Mouse (Mus musculus) forebrain, embryonic 16.5 days (tissue): ENCODE measurements around the gene Ptchd3. TPM values are rescaled to one million over a fixed set of nuclear protein-coding genes. Genes with fewer than 3 reads are reported as not detected.

ENCODE experiments used
- ATAC-seq: fragments of 200-750 bp; cut with Nextera tagmentation; 2 replicates; pipeline ENCODE4 v1.8.0; 2017; ENCODE audit warnings: mild to moderate bottlenecking, moderate library complexity
- H3K27ac ChIP-seq: fragments of 300-500 bp; sonication (generic); 2 replicates; pipeline ENCODE4 v1.5.1; 2014; ENCODE audit warnings: low read length, control low read depth
- H3K27me3 ChIP-seq: fragments of 300-500 bp; sonication (generic); replicated peaks from 2 replicates; pipeline ENCODE4 v1.6.1; 2014; ENCODE audit warnings: low read length; ENCODE audit not compliant: control insufficient read depth, insufficient read depth
- H3K36me3 ChIP-seq: fragments of 300-500 bp; sonication (generic); 2 replicates; pipeline ENCODE4 v1.6.1; 2014; ENCODE audit not compliant: control insufficient read depth, insufficient read depth
- H3K4me1 ChIP-seq: fragments of 300-500 bp; sonication (generic); replicated peaks from 2 replicates; pipeline ENCODE4 v1.6.1; 2014; ENCODE audit warnings: low read length; ENCODE audit not compliant: control insufficient read depth, insufficient read depth
- H3K4me2 ChIP-seq: fragments of 300-500 bp; sonication (generic); 2 replicates; pipeline ENCODE4 v1.6.1; 2014; ENCODE audit warnings: mild to moderate bottlenecking, low read length, control low read depth
- H3K4me3 ChIP-seq: fragments of 300-500 bp; sonication (generic); replicated peaks from 2 replicates; pipeline ENCODE4 v1.5.1; 2014; ENCODE audit warnings: mild to moderate bottlenecking, low read length, control low read depth
- H3K9ac ChIP-seq: fragments of 300-500 bp; sonication (generic); replicated peaks from 2 replicates; pipeline ENCODE4 v1.6.1; 2014; ENCODE audit warnings: low read depth, low read length, control low read depth
- H3K9me3 ChIP-seq: fragments of 300-500 bp; sonication (generic); 2 replicates; pipeline ENCODE4 v1.6.1; 2016; ENCODE audit warnings: low read length; ENCODE audit not compliant: control insufficient read depth
- WGBS: fragments of 180-500 bp; shearing (Covaris S2); extraction: QIAGEN DNeasy Blood & Tissue Kit; methylation state at CpG from one replicate; pipeline ENCODE4 v1.1.7; 2014; 5-methylcytosine and 5-hydroxymethylcytosine counted together
- polyA plus RNA-seq: library from polyadenylated mRNA; unstranded; fragments of >200 nt; fragmentation: Nextera tagmentation; extraction: Ambion mirVana; gene quantifications from 2 replicates; pipeline ENCODE4 v1.2.1, GENCODE M21; 2015

Ptchd3 gene
- polyA plus RNA-seq, 1 experiment from 2014 or later: not detected

DNA sequence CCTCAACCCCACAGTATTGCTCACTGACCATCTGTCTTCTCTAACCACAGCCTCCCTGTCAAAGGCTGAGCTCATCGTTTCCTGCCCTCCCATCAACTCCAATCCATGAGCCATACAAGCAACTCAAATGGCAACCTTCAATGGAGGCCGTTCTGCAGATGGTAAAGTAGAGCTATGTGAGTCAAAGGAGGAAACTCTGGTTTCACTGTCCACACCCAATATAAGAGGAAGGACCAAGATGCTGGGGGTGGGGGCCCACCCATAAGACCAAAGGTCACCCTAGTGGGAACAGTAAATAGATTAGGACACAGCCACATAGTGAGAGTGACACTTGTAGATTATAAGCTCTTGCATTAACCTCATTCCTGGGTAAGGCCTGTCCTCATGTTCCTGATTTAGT lies 34.1 kb upstream of the Ptchd3 start:
- Histone ChIP-seq H3K4me3 (no peak overlapping the region), H3K27me3 (no peaks in the 10 kb centered on the region), H3K4me1 (no peaks in the 10 kb centered on the region), H3K9me3 (no peaks in the 10 kb centered on the region), H3K4me2 (no peak overlapping the region), H3K27ac (no peak overlapping the region), H3K36me3 (no peaks in the 10 kb centered on the region), H3K9ac (no peak overlapping the region)
- ATAC-seq: no peak
- 96% methylated on average over 2 of the region's 2 CpGs for WGBS

DNA sequence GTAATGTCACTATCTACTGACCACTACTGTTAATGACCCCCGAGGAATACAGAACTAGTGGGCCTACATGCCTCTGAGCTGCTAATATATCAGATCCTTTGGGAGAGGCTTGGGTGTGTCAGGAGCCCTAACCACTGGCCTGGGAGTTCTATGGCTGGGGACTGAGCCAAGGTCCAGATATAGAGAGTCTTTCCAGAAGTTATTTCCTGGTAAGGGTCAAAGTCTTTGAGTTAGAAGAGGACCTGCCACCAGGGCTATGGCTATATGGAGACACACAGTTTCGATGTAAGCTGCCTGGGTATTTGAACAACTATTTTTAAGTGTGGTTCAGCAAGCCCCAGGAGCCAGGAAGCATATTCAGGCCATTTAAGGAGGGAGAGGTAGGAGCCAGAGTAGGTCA lies 31.5 kb upstream of the Ptchd3 start:
- H3K36me3 ChIP-seq: no peaks in the 10 kb centered on the region
- H3K9me3 ChIP-seq: no peaks in the 10 kb centered on the region
- H3K4me1 ChIP-seq: no peaks in the 10 kb centered on the region
- no peak for ATAC-seq
- H3K27me3 ChIP-seq: no peaks in the 10 kb centered on the region
- H3K4me2 ChIP-seq: no peak overlapping the region
- H3K4me3 ChIP-seq: no peak overlapping the region
- 81% methylated on average over 2 of the region's 2 CpGs for WGBS
- H3K9ac ChIP-seq: no peak overlapping the region
- H3K27ac ChIP-seq: no peak overlapping the region

DNA sequence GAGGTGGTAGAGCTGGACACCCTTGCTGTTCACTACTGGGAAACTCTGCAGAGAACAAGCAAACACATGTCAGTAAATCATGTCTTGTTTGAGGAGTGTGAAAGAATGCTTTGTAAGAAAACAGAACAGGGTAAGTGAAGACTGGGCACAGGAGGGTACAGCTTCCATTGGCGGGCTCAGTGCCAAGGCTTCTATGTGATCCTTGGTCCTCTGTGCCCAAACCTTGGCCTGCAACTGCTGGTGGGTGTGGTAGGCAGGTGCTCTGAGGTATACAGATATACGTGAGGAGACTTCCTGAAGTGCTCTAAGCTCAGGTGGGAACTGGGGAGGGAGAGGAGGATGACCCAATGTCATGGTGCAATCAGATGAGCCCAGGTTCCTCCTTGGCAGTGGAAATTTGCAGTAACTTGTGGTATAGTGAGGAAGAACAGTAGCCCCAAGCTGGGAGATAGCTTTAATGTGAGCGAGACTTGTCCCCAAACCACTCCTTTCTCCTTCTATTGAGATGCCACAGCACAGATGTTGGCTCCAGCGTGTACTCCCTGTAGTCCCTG lies 30.2 kb upstream of the Ptchd3 start:
- H3K27me3 ChIP-seq: no peaks in the 10 kb centered on the region
- no peak overlapping the region for H3K4me2 ChIP-seq
- H3K27ac ChIP-seq: no peak overlapping the region
- WGBS: 81% methylated on average over 4 of the region's 4 CpGs
- no peak overlapping the region for H3K9ac ChIP-seq
- no peak overlapping the region for H3K4me3 ChIP-seq
- no peaks in the 10 kb centered on the region for H3K36me3 ChIP-seq
- ATAC-seq: no peak
- no peaks in the 10 kb centered on the region for H3K9me3 ChIP-seq
- no peaks in the 10 kb centered on the region for H3K4me1 ChIP-seq

DNA sequence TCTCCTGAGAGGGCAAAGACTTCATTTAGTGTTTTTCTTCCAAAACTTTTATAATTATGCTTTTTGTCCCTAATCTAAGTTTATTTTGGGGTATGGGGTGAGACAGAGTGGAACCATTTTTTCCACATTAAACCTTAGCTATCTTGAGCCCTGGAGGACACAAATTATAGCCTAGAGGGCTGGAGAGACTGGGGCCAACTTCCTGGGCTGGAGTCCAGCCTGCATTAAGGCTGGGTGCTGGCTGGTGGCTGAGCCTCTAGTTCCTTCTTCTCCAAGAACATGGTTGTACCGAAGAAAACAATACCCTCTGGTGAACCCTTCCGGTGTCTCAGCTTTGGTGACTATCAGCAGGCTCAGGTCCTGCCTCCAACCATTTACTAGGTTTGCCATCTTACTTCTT lies 27.3 kb upstream of the Ptchd3 start:
- 93% methylated on average over 2 of the region's 2 CpGs for WGBS
- no peak overlapping the region for H3K9ac ChIP-seq
- H3K27ac ChIP-seq: no peak overlapping the region
- no peaks in the 10 kb centered on the region for H3K27me3 ChIP-seq
- no peaks in the 10 kb centered on the region for H3K36me3 ChIP-seq
- H3K9me3 ChIP-seq: no peaks in the 10 kb centered on the region
- H3K4me1 ChIP-seq: no peaks in the 10 kb centered on the region
- H3K4me3 ChIP-seq: no peak overlapping the region
- H3K4me2 ChIP-seq: no peak overlapping the region
- ATAC-seq: no peak

DNA sequence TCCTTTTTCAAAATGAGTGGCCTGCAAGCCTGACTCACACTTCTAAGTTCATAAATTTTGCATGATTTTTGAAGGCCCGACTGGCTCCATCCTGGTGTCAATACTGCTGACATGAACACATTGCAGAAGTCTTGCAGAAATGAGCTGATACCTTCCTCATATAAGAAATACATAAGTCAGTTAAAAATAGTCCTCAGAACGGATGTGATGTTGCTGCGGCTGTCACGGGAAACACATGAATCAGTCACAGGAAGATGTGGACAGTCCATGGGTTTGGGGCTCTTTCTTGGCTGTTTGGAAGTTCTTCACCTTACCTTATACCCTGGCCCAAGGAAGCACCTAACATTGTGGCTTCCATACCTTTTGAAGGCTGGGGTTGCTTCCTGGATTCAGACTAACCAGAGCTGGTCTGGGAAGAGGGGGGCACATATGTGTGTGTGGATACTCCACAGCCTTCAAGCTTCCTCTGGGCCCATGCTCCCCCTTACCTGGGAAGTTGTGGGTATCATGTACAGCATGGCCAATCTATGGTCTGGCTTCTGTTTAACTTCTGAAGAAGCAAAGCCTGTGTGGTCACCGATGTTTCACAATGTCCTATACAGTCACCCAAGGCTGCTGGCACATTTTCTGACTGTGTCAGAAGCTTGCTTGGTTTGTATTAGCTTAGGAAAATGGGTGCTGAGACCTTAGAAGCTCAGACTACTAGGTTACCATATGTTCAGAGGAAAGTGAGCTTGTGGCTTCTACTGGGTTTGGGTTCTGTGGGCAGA lies 25.6 kb upstream of the Ptchd3 start:
- Histone ChIP-seq H3K36me3 (no peaks in the 10 kb centered on the region), H3K9ac (no peak overlapping the region), H3K4me1 (no peaks in the 10 kb centered on the region), H3K4me3 (no peak overlapping the region), H3K4me2 (no peak overlapping the region), H3K27ac (no peak overlapping the region), H3K9me3 (no peaks in the 10 kb centered on the region), H3K27me3 (no peaks in the 10 kb centered on the region)
- ATAC-seq: no peak
- 94% methylated on average over 5 of the region's 5 CpGs for WGBS

DNA sequence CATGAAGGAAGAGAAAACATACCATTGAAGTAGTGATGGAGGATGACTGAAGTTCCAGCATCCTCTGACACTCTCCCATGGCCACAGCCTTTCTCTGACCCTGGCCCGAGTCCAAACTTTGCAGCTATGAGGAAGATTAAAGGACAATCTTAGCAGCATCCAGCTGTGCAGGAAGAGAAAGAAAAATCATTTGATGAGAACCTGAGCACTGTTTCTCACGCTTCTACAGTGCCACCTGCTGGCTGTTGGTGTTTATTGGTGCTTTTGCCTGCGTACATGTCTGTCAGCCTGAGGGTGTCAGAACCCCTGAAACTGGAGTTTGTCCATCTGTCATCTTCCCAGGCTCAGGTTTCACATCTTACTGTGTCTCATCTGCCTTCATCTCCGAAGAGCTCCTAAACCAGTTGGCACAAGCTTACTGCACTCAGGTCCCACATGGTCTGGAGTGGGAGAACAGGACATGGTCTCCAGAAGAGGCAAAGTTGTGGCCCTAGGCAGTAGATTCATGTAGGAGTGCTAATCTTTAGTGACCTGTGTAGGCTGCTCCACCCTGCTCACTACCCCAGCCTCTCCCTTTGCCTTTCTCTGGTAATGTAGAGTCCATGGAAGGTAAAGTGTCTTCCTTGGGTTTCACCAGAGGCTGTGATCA lies 21.7 kb upstream of the Ptchd3 start:
- no peaks in the 10 kb centered on the region for H3K36me3 ChIP-seq
- H3K27ac ChIP-seq: no peak overlapping the region
- peak; percentile 18; the same call in 1 of the 2 replicates for ATAC-seq
- no peak overlapping the region for H3K9ac ChIP-seq
- H3K4me2 ChIP-seq: no peak overlapping the region
- no peaks in the 10 kb centered on the region for H3K9me3 ChIP-seq
- H3K4me1 ChIP-seq: no peaks in the 10 kb centered on the region
- no peaks in the 10 kb centered on the region for H3K27me3 ChIP-seq
- WGBS: 6% methylated on average over 4 of the region's 4 CpGs
- no peak overlapping the region for H3K4me3 ChIP-seq

DNA sequence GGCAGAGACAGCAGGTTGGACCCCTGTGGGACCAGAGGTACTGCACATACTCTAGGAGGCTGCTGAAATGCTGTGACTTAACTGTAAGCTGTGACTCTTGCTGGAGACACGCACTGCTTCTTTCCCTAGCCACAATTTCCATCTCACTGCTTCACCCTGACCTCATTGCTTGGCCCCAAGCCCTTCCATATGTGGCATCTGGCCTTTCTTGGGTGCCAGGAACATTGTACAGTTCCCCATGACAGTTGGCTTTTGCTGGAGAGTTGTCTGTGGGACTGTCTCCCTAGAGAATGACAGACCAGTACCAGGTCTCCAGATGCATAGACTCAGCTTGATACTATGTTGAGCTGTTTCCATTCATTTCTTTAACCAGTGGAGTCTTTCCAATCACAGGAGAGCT lies 21.2 kb upstream of the Ptchd3 start:
- 45% methylated on average over 1 of the region's 1 CpGs for WGBS
- no peak overlapping the region for H3K4me2 ChIP-seq
- no peak overlapping the region for H3K27ac ChIP-seq
- ATAC-seq: no peak
- no peaks in the 10 kb centered on the region for H3K36me3 ChIP-seq
- H3K9ac ChIP-seq: no peak overlapping the region
- no peaks in the 10 kb centered on the region for H3K9me3 ChIP-seq
- H3K4me3 ChIP-seq: no peak overlapping the region
- H3K27me3 ChIP-seq: no peaks in the 10 kb centered on the region
- H3K4me1 ChIP-seq: no peaks in the 10 kb centered on the region

DNA sequence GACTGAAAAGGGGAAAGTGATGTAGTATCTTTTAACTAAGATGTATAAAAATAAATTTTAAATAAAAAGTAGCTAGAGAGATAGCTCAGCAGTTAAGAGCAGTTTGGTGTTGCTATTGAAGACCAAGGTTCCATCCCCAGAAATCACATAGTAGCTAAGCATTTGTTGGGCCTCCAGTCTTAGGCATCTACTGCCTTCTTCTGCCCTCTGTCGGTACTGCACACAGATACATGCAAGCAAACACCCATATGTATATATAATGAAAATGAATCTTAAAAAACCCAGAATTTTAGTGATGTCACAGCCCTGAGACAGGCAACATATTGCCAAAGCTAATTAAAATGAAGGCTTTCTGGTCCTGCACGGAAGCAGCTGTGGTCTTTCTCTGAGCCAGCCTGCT lies 15.9 kb downstream of the Ptchd3 start:
- Histone ChIP-seq H3K27ac (no peak overlapping the region), H3K4me3 (no peak overlapping the region), H3K4me1 (0 out of 2 replicates have a peak, but pooled peaks cover 2% of the 10 kb centered on the region), H3K4me2 (no peak overlapping the region), H3K9ac (no peak overlapping the region), H3K36me3 (no peaks in the 10 kb centered on the region), H3K27me3 (no peaks in the 10 kb centered on the region), H3K9me3 (peaks cover 2% of the 10 kb centered on the region; the same call in 1 of the 2 replicates)
- 36% methylated on average over 2 of the region's 2 CpGs for WGBS
- ATAC-seq: no peak

DNA sequence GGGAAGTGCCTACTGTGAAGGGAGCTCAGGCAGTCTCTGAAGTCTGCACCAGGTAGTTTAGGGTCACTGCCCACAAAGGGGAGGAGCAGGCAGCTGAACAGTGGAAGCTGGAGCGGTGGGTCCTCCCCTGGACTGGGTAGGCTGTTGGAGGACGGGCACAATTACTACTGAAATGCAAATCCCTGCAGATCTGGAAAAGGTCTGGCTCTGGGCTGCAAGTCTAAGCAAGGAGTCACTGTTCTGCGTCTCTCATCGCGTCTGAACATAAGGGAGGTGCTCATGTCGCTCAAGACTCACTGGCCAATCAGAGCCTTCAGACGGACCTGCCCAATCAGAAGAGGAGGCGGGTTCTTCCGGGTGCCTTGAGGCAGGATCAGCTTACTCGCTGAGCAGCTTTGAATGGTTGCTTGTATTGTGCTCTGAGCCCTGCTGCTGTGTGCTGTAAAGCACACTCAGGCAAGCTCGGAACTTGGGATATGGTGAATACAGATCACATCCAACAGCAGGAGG lies 17.8 kb downstream of the Ptchd3 start:
- Histone ChIP-seq H3K27me3 (no peaks in the 10 kb centered on the region), H3K36me3 (no peaks in the 10 kb centered on the region), H3K9me3 (peaks cover 4% of the 10 kb centered on the region; the same call in 1 of the 2 replicates), H3K4me3 (peak overlapping the region; percentile 48), H3K4me1 (0 out of 2 replicates have a peak, but pooled peaks cover 2% of the 10 kb centered on the region), H3K9ac (peak overlapping the region; percentile 64), H3K27ac (peak overlapping the region; percentile 82), H3K4me2 (peak overlapping the region; percentile 52)
- ATAC-seq: peak; percentile 100
- under 1% methylated on average over 11 of the region's 11 CpGs for WGBS
